In the genomic region with DNA sequence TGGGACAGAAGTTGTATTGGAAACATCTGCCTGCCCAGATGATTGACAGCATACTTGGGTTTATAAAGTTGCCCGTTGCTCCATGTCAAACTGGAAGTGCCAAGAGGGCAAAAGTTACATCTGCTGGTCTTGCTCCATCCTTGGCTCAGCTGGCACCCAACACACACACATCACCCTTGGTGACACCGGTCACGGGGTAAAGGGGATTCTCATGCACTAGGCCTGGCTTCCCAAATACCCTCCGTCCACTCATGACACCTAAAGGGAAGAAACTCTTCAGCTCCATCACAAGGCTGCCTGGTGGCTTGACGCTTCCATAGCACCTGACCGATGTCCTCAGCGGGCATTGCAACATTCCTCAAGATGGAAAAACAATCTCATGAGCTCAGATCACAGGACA, we compare ENCODE assay signal across 41 mouse cellular contexts. TPM values are rescaled to one million over a fixed set of nuclear protein-coding genes. Genes with fewer than 3 reads are reported as not detected.
A peak's percentile ranks its signal among the peaks of the same experiment; 100 is the strongest.
DNase-seq lines count a peak whose midpoint lies in the region; ATAC-seq and TF ChIP-seq lines count a peak whose summit lies in the region.
"Had no signal": no experiment of that assay in that cellular context is flagged by ENCODE, and none has a peak within 500 bp of the region (broad histone marks: within the 10 kb centered on the region; RNA-seq: fewer than 3 reads in every experiment).

No protein-coding gene starts in this region.

- no peaks in the 10 kb centered on the region for H3K27me3 ChIP-seq in kidney, adult 2 months (replicated peaks; ENCODE audit: control insufficient read depth, insufficient read depth, low read length)
- H3K27me3 ChIP-seq in midbrain, embryonic 14.5 days (ENCODE audit: control insufficient read depth, insufficient read depth, low read length): no peaks in the 10 kb centered on the region
- H3K27me3 ChIP-seq: forebrain, embryonic 12.5 days; limb, embryonic 13.5 days; liver, embryonic 13.5 days; Patski had no signal

- no peak for TF ChIP-seq POLR2A in kidney, adult 2 months (IDR thresholded peaks at IDR 0.05; ENCODE audit: low read depth, low read length)

- no peaks in the 10 kb centered on the region for H3K9me3 ChIP-seq in midbrain, embryonic 14.5 days (ENCODE audit: control insufficient read depth, low read length)
- H3K9me3 ChIP-seq: forebrain, embryonic 12.5 days; limb, embryonic 13.5 days; liver, embryonic 13.5 days; midbrain, embryonic 10.5 days had no signal

- no peaks in the 10 kb centered on the region for H3K4me1 ChIP-seq in kidney, adult 2 months (ENCODE audit: control insufficient read depth, insufficient read depth, low read length)
- no peaks in the 10 kb centered on the region for H3K4me1 ChIP-seq in midbrain, embryonic 14.5 days (ENCODE audit: control insufficient read depth, insufficient read depth, low read length)
- H3K4me1 ChIP-seq: forebrain, embryonic 12.5 days; limb, embryonic 13.5 days; midbrain, embryonic 10.5 days had no signal

- H3K4me2 ChIP-seq in midbrain, embryonic 14.5 days (ENCODE audit: low read length): no peak overlapping the region
- H3K4me2 ChIP-seq: forebrain, embryonic 12.5 days; limb, embryonic 13.5 days; liver, embryonic 13.5 days; lung, embryonic 14.5 days had no signal

- WGBS in kidney, adult 2 months: 82% methylated on average over 7 of the region's 7 CpGs
- WGBS in midbrain, embryonic 14.5 days: 93% methylated on average over 7 of the region's 7 CpGs

- no peak overlapping the region for H3K9ac ChIP-seq in midbrain, embryonic 14.5 days (replicated peaks; ENCODE audit: low read length)
- H3K9ac ChIP-seq: forebrain, embryonic 12.5 days; forebrain, postnatal 0 days; limb, embryonic 13.5 days; liver, embryonic 13.5 days; lung, embryonic 14.5 days had no signal

- H3K36me3 ChIP-seq in kidney, adult 2 months (ENCODE audit: control insufficient read depth, insufficient read depth, low read length): no peaks in the 10 kb centered on the region
- no peaks in the 10 kb centered on the region for H3K36me3 ChIP-seq in midbrain, embryonic 14.5 days (ENCODE audit: control insufficient read depth, insufficient read depth, low read length)
- H3K36me3 ChIP-seq: forebrain, embryonic 12.5 days; limb, embryonic 13.5 days; liver, embryonic 13.5 days; midbrain, embryonic 10.5 days had no signal

- no peak for ATAC-seq in midbrain, embryonic 14.5 days (ENCODE audit: low FRiP score, low TSS enrichment)
- ATAC-seq: forebrain, postnatal 0 days; hindbrain, embryonic 16.5 days; midbrain, embryonic 16.5 days; Patski had no signal

- H3K27ac ChIP-seq in kidney, adult 2 months (ENCODE audit: insufficient read depth, low read depth, low read length): no peak overlapping the region
- no peak overlapping the region for H3K27ac ChIP-seq in midbrain, embryonic 14.5 days (replicated peaks; ENCODE audit: low read depth, low read length)
- H3K27ac ChIP-seq: forebrain, embryonic 12.5 days; heart, adult 2 months; limb, embryonic 13.5 days; liver, embryonic 13.5 days; midbrain, embryonic 10.5 days had no signal

- H3K4me3 ChIP-seq in kidney, adult 2 months (ENCODE audit: insufficient read depth, low read depth, low read length): no peak overlapping the region
- H3K4me3 ChIP-seq in midbrain, embryonic 14.5 days (replicated peaks; ENCODE audit: low read depth, low read length): no peak overlapping the region
- H3K4me3 ChIP-seq: erythroblast, embryonic 14.5 days; forebrain, embryonic 12.5 days; heart, adult 2 months; limb, embryonic 13.5 days; liver, embryonic 13.5 days; midbrain, embryonic 10.5 days had no signal

- peak; percentile 29 for DNase-seq in adrenal gland, postnatal 14 days
- no peak for DNase-seq in adrenal gland, adult 8-10 months
- peak; percentile 22 for DNase-seq in kidney, adult 2 months
- no peak for DNase-seq in kidney, postnatal 36 days
- DNase-seq in adipocyte (ENCODE audit: low spot score): peak; percentile 92
- peak; percentile 53 for DNase-seq in lung, postnatal 36 days
- DNase-seq in midbrain, embryonic 14.5 days: no peak
- DNase-seq: cerebellum, adult 18-20 months; cerebellum, postnatal 10 days; forebrain, postnatal 0 days; gastrocnemius, postnatal 36 days; heart, adult 2 months; heart, postnatal 14 days; kidney, adult 18-20 months; kidney, postnatal 4 days; liver, embryonic 13.5 days; lung, embryonic 14.5 days; right cerebral cortex, postnatal 25 days; spleen, adult 18-20 months; thymus, adult 18-20 months; thymus, postnatal 36 days had no signal

- no peak for TF ChIP-seq CTCF in kidney, adult 2 months (conservative IDR thresholded peaks at IDR 0.05; ENCODE audit: insufficient read depth, insufficient read length, low read depth, low read length)

RNA-seq across cellular contexts. Expression of a gene that starts 4.0 kb away (rescaled TPM):
- not detected in 2 replicates for total RNA-seq in adrenal gland, postnatal 14 days (2021)
- under 1 TPM in 1 of 4 experiments, not detected in 3; 0.27 TPM for total RNA-seq in adrenal gland, adult 8-10 months (2022)
- polyA plus RNA-seq in kidney, adult 2 months (2012; rRNA removed): not detected in 2 replicates
- not detected in 2 replicates for polyA plus RNA-seq in midbrain, embryonic 14.5 days (2014; fragmentation: Nextera tagmentation; extraction: Ambion mirVana)
- total RNA-seq: common myeloid progenitor, adult 5-6 weeks; forebrain, postnatal 0 days; gastrocnemius, postnatal 36 days; heart, adult 2 months; heart, postnatal 14 days; layer of hippocampus, postnatal 25 days; left cerebral cortex, adult 8-10 months; left cerebral cortex, postnatal 36 days; megakaryocyte progenitor cell, adult 5-6 weeks; MEL had no signal
- polyA plus RNA-seq: embryonic facial prominence, embryonic 14.5 days; erythroblast, embryonic 14.5 days; forebrain, embryonic 12.5 days; forebrain, postnatal 0 days; heart, adult 2 months; heart, embryonic 14.5 days; hindbrain, embryonic 16.5 days; intestine, embryonic 14.5 days; kidney, embryonic 16.5 days; limb, embryonic 13.5 days; liver, embryonic 13.5 days; lung, embryonic 14.5 days; midbrain, embryonic 10.5 days; midbrain, embryonic 16.5 days; neural tube, embryonic 11.5 days; Patski; stomach, embryonic 16.5 days had no signal

RNA-seq across cellular contexts. Expression of a gene that starts 36.7 kb away (rescaled TPM):
- 0.19 and 1.8 TPM in 2 replicates for total RNA-seq in adrenal gland, postnatal 14 days (2021)
- under 1 TPM in 1 of 4 experiments, not detected in 3; 0.10 TPM for total RNA-seq in adrenal gland, adult 8-10 months (2022)
- 0.07 and 0.55 TPM in 2 replicates for polyA plus RNA-seq in kidney, adult 2 months (2012; rRNA removed)
- polyA plus RNA-seq in midbrain, embryonic 14.5 days (2014; fragmentation: Nextera tagmentation; extraction: Ambion mirVana): not detected in 2 replicates
- total RNA-seq: gastrocnemius, postnatal 36 days; layer of hippocampus, adult 8-10 months; layer of hippocampus, postnatal 25 days had no signal
- polyA plus RNA-seq: forebrain, embryonic 12.5 days; heart, embryonic 14.5 days had no signal

RNA-seq across cellular contexts. Expression of a gene that starts 45.4 kb away (rescaled TPM):
- 177 and 194 TPM in 2 replicates for total RNA-seq in adrenal gland, postnatal 14 days (2021)
- total RNA-seq in adrenal gland, adult 8-10 months (2022): 100 to 1,000 TPM; 171 to 184 (median 181) TPM
- 124 TPM in 2 replicates for polyA plus RNA-seq in kidney, adult 2 months (2012; rRNA removed)
- 322 and 338 TPM in 2 replicates for polyA plus RNA-seq in midbrain, embryonic 14.5 days (2014; fragmentation: Nextera tagmentation; extraction: Ambion mirVana)

Comparison
In these comparisons a context has a peak if more than half of its experiments do, and no peak if none do; other contexts are left out.
1. DNase-seq: peak in adrenal gland, postnatal 14 days (single experiment), kidney, adult 2 months (single experiment), adipocyte (single experiment) and lung, postnatal 36 days (single experiment); none in adrenal gland, adult 8-10 months (single experiment), kidney, postnatal 36 days (0 of 2) and midbrain, embryonic 14.5 days (single experiment).